Comparison of ENCODE assay signal across 8 mouse cellular contexts in genomic region chr2:151701231-151702145, GRCm38 (mm10). TPM values are rescaled to one million over a fixed set of nuclear protein-coding genes. Genes with fewer than 3 reads are reported as not detected.
DNase-seq lines count a peak whose midpoint lies in the region; ATAC-seq and TF ChIP-seq lines count a peak whose summit lies in the region.

Gene Tmem74b (plus strand): TSS chr2:151702008.

- H3K4me3 ChIP-seq in hindbrain, embryonic 15.5 days = peak within 1 kb of the TSS; percentile 95
- peak within 1 kb of the TSS; percentile 90 for H3K4me3 ChIP-seq in midbrain, postnatal 0 days (ENCODE audit: low read depth, low read length)

- TF ChIP-seq CTCF in midbrain, postnatal 0 days (IDR thresholded peaks at IDR 0.05) = no peak

- no peak for DNase-seq in frontal cortex, postnatal 25 days (ENCODE audit: low spot score in 2 of 2)
- peak; percentile 16 for DNase-seq in right cerebral cortex, postnatal 4 days
- no peak for DNase-seq in right cerebral cortex, adult 2 months (ENCODE audit: low spot score in 2 of 2)
- DNase-seq in midbrain, postnatal 0 days (ENCODE audit: low spot score) = peak; percentile 12
- no peak for DNase-seq in gastrocnemius, postnatal 10 days
- no peak for DNase-seq in right cerebral cortex, postnatal 36 days (ENCODE audit: low spot score in 2 of 2)

- H3K27me3 ChIP-seq in hindbrain, embryonic 15.5 days = no peaks in the 10 kb centered on the region
- no peaks in the 10 kb centered on the region for H3K27me3 ChIP-seq in midbrain, postnatal 0 days (ENCODE audit: insufficient read depth, low read length)

- H3K4me1 ChIP-seq in hindbrain, embryonic 15.5 days (replicated peaks) = peaks cover 27% of the 10 kb centered on the region
- peaks cover 6% of the 10 kb centered on the region; the same call in 1 of the 2 replicates for H3K4me1 ChIP-seq in midbrain, postnatal 0 days (ENCODE audit: insufficient read depth, low read length)

- H3K9ac ChIP-seq in hindbrain, embryonic 15.5 days = peak within 1 kb of the TSS; percentile 91
- peak within 1 kb of the TSS; percentile 90 for H3K9ac ChIP-seq in midbrain, postnatal 0 days (replicated peaks; ENCODE audit: low read length, poor library complexity, severe bottlenecking)

- peaks cover 5% of the 10 kb centered on the region; the same call in 1 of the 2 replicates for H3K36me3 ChIP-seq in hindbrain, embryonic 15.5 days
- peaks cover 10% of the 10 kb centered on the region for H3K36me3 ChIP-seq in midbrain, postnatal 0 days (ENCODE audit: insufficient read depth, low read length)

- H3K4me2 ChIP-seq in hindbrain, embryonic 15.5 days = peak within 1 kb of the TSS; percentile 90
- peak within 1 kb of the TSS; percentile 84 for H3K4me2 ChIP-seq in midbrain, postnatal 0 days (ENCODE audit: low read depth, low read length, poor library complexity, severe bottlenecking)

- ATAC-seq in frontal cortex, adult (ENCODE audit: low TSS enrichment) = peak; percentile 31; the same call in 1 of the 2 replicates
- ATAC-seq in hindbrain, embryonic 15.5 days (ENCODE audit: low FRiP score, low read depth) = no peak; the same call in none of the 2 replicates
- ATAC-seq in midbrain, postnatal 0 days (ENCODE audit: low FRiP score) = peak; percentile 52

- H3K9me3 ChIP-seq in hindbrain, embryonic 15.5 days = no peaks in the 10 kb centered on the region
- H3K9me3 ChIP-seq in midbrain, postnatal 0 days (ENCODE audit: low read length) = no peaks in the 10 kb centered on the region

- WGBS in hindbrain, embryonic 15.5 days = 4% methylated on average over 25 of the region's 25 CpGs
- WGBS in midbrain, postnatal 0 days = 5% methylated on average over 25 of the region's 25 CpGs

- peak within 1 kb of the TSS; percentile 83 for H3K27ac ChIP-seq in hindbrain, embryonic 15.5 days (replicated peaks)
- H3K27ac ChIP-seq in midbrain, postnatal 0 days (ENCODE audit: low read depth, low read length) = peak within 1 kb of the TSS; percentile 68

RNA-seq across cellular contexts. Expression of gene Tmem74b, which starts in this region (rescaled TPM):
- 30.7 and 30.9 TPM in 2 replicates for polyA plus RNA-seq in hindbrain, embryonic 15.5 days (2015; fragmentation: Nextera tagmentation; extraction: Ambion mirVana)
- 28.6 and 36.9 TPM in 2 replicates for total RNA-seq in midbrain, postnatal 0 days (2014; rRNA removed)
- polyA plus RNA-seq in midbrain, postnatal 0 days (2015; fragmentation: Nextera tagmentation; extraction: Ambion mirVana) = 24.8 and 28.0 TPM in 2 replicates
- total RNA-seq in gastrocnemius, postnatal 10 days (2021) = under 1 TPM; 0.61 to 0.99 TPM

Comparison
In these comparisons a context has a peak if more than half of its experiments do, and no peak if none do; other contexts are left out.
1. RNA of gene Tmem74b (total RNA-seq): 28.6 to 36.9 TPM in midbrain, postnatal 0 days; 0.61 to 0.99 TPM in gastrocnemius, postnatal 10 days; every median in the first group is over 10 times any median in the second.
2. DNase-seq: peak in right cerebral cortex, postnatal 4 days (single experiment) and midbrain, postnatal 0 days (single experiment); none in frontal cortex, postnatal 25 days (0 of 2), right cerebral cortex, adult 2 months (0 of 2), gastrocnemius, postnatal 10 days (single experiment) and right cerebral cortex, postnatal 36 days (0 of 2).